Mouse (Mus musculus): ENCODE data around the gene Ttyh3.

Ttyh3 gene

DNA sequence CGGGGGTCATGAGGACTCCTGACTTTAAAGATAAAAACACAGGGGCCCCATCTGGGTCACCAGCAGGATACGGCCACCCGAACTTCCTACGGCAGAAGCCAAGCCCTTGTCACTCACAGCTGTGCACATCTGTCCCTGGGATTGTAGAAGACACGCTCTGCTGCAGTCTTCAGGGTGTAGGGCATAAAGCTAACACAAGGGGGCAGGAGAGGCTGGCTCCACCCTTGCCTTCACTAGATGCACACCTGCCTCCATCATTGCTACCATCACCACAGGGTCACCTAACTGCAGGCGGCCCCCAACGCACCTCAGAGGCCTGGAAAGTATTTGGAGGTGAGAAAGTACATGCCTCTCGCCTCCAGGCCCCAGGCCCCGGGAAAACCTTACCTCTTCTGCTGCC, 19.8 kb downstream of the Ttyh3 start:
- no peak for DNase-seq (ENCODE audit: low spot score in 2 of 2)

DNA sequence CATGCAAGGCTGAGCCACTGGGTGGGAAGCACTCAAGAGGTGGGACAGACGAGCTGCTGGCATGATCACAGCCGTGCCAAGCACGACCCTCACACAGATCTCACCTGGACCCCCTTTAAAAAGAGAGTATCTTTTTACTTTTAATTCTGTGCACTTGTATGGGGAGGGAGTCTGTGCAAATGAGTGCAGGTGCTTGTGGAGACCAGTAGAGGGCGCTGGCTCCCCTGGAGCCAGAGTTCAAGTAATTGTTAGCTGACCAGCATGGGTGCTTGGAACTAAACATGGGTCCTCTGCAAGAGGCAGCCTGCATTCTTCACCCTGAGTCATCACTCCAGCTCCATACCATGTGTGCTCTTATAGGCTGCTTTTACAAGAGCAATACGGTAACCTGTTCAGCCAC, 21.3 kb downstream of the Ttyh3 start:
- DNase-seq (ENCODE audit: low spot score in 2 of 2), result no peak

DNA sequence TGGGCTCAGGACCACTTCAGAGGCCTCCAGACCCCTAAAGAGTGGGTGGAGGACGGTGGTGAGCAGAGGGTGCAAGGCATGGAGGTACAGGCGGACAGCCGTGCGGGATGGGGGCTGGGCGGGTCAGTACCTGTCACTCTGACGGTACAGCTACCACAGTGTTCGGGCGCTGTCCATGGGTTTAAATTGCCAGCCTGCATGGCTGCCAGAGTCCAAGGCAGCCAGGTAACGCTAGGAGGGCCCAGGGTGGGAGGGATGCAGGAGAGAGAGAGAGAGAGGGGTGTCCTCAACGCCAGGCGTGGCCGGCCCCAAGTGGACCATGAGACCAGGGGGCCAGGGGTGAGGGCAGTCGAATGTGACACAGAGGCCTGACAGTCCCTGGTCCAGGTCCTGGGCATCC, 23.9 kb downstream of the Ttyh3 start:
- DNase-seq (ENCODE audit: low spot score in 2 of 2), result no peak

DNA sequence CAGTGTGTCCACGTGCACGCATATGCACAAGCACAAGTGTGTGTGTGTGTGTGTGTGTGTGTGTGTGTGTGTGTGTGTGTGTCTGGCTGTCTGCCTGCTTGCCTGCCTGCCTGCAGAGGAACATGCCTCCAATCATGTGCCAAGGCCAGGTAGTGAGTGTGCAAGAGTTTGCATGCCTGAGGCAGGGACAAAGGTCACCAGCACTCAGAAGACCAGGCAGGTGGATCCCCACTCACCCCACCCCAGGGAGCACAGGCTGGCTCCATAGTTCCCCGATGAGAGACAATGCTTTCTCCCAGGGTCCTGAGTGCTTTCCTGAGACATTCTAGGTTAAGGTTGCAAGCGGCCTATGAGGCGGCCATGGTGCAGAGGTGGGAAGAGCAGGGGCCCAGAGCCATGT, 24.6 kb downstream of the Ttyh3 start:
- no peak for DNase-seq (ENCODE audit: low spot score in 2 of 2)

DNA sequence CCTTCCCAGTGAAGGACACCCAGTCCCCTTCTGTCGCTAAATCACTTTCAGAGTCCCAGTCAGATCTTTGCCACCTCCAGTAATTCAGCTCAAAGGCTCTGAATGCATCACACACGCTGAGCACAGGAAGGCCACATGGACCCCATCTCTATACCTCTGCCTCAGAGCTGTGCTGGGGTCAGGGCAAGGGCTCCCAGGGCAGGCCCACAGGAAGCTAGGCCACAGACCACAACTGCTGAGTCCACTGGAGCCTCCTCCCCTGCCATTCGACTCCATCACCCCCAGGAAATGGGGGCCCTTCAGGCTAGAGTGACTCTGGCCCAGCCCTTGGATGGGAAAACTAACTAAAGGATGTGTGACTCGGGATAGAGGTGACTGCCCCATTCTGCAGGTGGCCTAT, 25.0 kb downstream of the Ttyh3 start:
- no peak for DNase-seq (ENCODE audit: low spot score in 2 of 2)

DNA sequence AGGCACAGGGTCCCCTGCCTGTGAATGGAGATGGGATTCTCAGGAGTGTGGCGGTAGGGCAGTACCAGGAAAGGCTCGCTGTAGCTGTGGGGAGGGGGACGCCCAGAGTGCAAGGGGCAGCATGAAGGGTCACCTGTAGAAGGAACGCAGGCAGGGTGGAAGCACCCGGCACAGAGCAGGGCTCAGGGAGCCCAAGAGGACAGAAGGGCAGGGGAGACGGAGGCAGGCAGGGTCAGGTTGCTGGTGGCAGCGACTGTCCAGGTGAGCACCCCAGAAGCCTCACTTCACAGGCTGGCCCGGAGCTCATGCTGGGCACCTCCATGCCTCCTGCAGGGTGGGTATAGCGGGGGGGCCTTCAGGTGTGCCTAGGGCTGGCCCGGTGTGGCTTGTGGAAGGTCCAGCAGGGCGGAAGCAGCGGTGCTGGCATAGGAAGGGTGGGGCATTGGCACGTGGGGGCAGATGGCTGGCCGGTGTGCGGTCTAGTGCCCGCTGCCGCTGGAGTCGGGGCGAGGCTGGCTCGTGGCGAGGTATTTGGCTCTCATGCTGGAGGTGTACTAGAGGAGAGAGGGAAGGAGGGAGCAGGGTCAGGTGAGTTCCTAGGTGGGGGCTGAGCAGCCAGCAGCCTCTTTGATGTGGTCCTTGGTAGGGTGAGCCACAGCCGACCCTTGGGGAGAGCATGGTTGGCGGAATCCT, 25.7 kb downstream of the Ttyh3 start:
- no peak for DNase-seq (ENCODE audit: low spot score in 2 of 2)

DNA sequence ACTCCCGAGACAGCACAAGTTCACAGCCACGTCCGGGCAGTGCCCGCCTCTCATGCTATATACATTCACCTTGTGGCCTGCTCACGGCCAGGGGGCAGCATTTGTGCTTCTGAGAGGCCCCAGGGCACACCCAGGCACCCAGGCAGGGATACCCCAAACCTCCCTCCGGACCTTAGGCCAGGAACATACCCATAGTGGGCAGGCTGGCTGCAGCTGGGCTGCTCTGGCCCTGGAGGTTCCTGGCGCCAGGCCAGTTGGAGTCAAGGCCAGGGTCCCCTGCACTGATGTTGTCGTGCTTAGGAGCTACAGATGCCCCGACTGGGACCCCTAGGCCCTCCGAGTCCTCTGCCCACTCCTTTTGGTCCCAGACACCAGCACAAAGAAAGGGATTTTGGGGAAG, 27.3 kb downstream of the Ttyh3 start:
- DNase-seq (ENCODE audit: low spot score in 2 of 2), result no peak

DNA sequence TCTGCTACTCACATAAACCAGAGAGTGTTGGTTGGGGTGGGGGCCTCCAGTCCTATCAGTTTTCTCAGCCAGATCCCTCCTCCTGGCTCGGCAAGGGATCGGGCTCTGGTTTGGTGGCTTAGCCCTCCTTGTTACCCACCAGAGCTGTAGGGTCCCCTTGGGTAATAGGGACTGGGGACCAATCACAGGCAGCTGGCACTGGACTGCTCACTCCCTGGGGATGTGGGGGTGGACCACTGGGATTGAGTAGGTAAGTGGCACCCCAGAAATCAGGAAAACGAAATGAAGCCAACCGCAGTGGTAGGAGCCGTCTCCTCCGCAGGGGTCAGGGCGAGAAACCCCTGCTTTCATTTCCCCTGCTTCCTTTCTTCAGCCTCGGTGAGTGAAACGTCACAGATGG, 27.7 kb downstream of the Ttyh3 start:
- no peak for DNase-seq (ENCODE audit: low spot score in 2 of 2)

DNA sequence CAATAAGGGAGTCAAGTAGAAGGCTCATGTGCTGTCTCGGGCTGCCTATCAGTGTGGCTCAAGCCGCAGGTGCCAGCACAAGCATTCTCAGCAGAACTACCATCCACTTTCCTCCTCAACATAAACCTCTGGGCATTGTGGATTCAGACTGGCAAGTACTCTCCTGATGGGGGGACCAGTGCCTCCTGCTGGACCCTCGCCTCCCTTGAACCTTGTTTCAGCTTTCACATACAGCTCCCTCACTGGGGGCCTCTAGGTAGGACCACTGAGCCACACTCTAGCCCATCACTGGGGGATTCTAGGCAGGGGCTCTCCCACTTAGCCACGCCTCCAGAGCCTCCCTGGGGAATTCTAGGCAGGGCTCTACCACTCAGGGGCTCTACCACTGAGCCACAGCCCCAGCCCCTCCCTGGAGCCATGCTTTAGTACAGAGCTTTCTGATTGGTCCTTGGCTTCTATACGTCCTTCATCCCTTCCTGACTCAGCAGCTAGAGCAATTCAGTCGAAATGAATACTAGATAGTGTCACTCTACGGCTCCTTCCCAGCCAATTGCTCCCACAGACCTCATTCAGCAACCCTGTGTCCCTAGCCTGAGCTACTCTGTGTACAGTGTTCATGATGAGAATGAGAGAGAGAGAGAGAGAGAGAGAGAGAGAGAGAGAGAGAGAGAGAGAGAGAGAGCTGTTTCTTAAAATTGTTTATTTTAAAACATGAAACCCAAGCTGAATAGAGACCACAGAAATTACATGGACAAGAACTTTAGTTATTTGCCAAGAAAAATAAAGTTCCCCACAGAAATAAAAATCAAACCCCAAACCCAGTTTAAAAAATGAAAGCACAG, 28.7 kb downstream of the Ttyh3 start:
- DNase-seq (ENCODE audit: low spot score in 2 of 2), result no peak

DNA sequence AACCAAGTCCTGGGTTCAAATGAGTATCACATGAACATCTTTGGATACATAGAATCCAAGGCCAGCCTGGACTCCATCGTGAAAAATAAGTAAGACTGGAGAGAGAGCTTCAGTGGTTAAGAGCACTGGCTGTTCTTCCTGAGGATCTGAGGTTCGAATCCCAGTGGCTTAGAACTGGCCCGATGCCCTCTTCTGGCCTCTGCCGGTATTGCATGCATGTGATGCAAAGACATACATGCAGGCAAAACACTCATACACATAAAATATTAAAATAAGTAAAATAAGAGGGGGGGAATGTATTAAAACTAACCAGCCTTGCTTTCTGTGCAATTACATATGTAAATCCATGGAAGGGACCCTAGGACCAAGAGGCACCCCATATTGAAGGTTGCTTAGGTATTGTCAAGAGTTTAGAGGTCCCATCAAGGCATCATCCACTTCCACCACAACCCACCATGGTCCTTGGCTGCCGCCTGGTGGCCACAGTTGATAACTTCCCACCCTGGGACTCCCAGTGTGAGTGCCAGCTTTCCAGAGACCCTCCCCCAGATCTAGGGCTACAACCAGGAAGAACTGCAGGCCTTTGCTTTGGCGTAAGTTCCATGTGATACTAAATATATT, 29.6 kb downstream of the Ttyh3 start:
- DNase-seq (ENCODE audit: low spot score in 2 of 2), result peak in 1 of 2 experiments; percentile 71

DNA sequence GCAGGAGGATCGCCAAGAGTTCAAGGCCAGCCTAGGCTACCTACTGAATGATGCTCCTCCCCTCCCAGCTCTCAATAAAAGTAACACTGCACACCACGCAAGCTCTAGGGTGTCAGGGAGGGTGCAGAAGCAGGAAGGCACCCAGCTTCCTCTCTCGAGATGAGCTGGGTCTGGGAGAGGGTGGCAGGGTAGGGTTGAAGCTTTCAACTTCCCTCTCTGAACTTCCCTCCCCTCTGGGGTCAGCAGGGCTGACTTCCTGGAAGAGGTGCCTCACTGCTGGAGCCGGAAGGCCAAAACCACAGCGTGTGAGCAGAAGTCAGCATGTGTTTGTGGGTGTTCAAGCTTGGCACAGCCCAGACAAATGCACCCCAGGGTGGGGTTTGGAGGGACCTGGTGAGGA, 31.1 kb downstream of the Ttyh3 start:
- no peak for DNase-seq (ENCODE audit: low spot score in 2 of 2)

DNA sequence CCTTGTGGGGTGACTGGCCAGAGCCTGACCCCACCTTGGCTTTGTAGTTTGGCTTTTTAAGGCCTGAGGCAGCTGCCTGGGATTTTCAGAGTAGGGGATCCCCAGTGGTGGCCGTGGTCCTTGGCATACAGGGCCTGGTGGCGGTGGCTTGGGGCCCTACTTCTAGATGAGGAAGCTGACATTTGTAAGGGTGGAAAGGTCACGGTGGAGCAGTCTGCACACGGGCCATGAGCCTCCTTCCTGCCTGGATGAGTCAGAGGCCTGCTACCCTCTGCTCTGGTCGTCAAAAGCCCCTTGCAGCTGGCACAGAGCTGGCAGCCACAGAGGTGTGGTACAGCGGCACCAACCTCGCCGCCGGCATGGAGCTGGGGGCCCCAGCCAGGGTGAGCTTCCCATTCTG, 32.1 kb downstream of the Ttyh3 start:
- no peak for DNase-seq (ENCODE audit: low spot score in 2 of 2)

DNA sequence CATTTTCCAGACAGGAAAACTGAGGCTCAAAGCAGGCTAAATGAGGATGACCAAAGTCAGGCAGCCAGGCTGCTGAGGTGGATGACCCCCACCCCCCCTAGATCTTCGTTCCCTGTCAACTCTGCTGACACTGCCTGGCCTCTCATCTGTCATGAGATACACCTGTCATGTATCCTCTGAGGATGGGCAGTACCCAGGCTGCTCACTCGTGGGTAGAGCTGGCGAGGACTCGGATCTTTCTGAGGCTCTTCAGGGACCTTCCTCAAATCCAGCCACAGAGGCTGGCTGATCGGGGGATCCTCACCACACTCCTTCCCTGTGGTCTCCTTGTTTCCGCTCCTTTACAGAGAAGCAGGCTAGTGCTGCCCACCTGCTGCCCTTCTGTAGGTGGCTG, 32.7 kb downstream of the Ttyh3 start:
- DNase-seq (ENCODE audit: low spot score in 2 of 2), result no peak

DNA sequence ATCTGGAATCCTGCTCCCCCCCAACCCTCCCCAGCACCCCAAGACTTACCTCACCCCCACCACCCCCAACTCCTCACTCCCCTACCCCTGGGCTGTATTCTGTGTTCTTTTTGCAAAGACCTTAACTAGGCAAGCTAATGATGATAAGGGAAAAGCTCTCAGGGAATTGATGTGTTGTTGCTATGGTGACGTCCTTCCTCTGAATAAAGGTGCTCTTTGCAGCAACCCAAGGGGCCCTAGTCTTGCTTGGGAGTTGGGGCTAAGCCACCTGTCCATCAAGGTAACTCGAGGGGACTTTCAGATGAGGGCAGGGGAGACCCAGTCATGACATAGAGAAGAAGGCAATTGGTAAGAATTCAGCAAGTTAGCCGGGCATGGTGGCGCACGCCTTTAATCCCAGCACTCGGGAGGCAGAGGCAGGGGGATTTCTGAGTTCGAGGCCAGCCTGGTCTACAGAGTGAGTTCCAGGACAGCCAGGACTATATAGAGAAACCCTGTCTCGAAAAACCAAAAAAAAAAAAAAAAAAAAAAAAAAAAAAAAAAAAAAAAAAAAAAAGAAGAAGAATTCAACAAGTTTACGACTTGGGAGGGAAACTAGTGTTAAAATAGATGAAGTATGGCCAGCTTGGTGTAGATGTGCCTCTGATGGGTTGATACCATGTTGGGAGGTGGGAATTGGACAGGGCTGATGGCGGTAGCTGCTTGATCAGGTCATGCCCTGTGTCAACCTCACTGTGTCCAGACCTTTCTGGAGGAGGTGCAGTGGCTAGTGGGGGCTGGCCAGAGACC, 33.3 kb downstream of the Ttyh3 start:
- DNase-seq (ENCODE audit: low spot score in 2 of 2), result no peak

DNA sequence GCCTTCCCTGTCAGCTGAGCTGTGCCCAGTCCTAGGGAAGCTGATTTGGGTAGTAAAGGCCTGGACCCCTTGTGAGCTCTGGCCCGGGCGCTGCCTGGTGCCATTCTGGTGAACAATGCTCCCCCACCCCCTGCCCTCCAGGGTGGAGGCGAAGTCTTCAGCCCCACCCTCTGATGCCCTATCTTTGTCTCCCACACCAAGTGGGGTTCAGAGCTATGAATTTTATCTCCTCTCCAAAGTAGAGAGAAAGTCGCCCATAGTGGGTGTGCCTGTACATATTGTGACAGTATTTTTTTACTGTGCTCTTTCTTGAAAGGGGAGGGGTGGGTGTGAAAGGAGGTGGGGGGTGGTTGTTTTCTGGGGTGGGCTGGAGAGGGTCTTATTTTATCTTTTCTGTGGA, 34.0 kb downstream of the Ttyh3 start:
- DNase-seq (ENCODE audit: low spot score in 2 of 2), result no peak

DNA sequence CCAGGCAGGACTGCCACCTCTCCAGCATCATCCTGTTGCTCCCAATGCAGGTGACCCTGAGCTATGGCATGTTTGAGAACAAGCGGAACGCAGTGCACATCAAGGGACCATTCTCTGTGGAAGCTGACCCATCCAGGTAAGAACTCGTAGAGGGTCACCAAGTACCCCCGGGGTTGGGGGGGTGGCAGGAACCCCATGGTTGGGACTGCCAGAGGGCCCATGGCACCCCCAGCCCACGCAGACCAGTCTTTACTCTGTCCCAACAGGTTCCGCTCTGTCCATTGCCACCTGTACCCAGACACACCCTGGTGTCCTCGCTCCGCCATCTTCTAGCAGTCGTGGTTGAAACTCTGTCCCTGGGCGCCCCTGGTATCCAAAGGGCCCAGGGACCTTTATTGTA, 34.7 kb downstream of the Ttyh3 start:
- DNase-seq (ENCODE audit: low spot score in 2 of 2), result no peak

DNA sequence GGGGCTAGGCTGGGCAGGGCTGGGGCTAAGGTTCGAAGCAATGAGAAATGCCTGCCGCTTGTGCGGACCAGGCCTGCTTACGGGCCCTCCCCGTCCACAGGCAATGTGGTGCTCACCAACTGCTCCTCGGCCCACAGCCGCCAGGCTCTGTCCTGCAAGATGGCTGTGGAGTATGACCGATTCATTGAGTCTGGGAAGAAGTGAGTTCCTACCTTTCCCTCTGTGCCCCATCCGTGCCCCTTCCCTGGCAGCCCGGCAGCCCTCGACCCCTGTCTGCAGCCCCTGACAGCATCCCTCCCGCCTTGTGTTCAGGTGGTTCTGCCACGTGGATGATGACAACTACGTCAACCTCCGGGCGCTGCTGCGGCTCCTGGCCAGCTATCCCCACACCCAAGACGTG, 36.6 kb downstream of the Ttyh3 start:
- peak in 1 of 2 experiments; percentile 30 for DNase-seq (ENCODE audit: low spot score in 2 of 2)

DNA sequence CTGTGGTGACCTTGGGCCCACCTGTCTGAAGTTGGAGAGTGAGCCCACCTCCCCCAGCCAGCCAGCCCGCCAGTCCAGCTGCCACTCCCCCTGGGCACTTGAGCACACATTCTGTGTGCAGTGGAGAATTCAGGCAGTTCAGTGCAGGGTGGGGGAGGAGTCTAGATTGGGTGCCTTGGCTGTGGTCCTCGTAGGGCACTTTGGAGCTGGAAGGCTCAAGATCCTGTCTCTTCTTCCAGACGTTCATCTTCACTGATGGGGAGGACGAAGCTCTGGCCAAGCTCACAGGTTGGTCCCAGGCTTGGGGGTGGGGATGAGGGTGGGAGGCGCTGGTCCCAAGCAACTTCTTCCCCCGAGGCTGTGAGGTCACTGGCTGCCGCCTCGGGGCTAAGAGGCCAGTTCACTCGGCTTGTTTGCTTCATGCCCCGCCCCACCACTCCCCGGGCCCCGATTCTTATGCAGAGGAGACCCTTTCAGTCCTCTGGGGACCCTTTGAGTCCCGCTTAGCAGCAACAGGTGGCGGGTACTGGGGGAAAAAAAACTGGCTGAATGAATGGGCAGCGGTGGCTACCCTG, 37.1 kb downstream of the Ttyh3 start:
- DNase-seq (ENCODE audit: low spot score in 2 of 2), result no peak

DNA sequence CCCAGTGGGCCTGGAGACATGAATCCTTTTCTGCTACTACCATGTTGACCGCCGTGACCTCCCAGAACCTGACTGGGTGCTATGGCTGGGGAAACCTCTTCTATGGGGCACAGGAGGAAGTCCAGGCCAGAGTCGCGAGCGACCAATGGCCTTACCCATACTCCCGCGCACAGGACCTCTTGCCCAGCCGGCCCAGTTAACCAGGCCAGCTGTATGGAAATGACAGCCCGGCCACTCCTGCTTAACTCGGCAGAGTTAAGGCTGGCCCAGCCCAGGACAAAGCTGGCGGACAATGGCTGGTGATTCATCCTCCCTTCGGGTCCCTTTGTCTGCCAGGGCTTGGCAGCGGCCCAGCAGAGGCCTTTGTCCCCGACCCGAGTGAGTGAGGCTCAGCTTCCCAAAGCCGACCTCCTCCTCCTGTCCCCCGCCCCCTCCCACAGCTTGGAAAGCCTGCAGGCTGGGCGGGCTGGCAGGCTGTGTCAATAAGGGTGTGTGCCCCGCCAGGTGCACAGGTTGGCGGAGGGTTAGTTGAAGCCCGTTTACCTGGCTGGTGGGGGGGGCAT, 37.7 kb downstream of the Ttyh3 start:
- peak; percentile 78 to 85 for DNase-seq (ENCODE audit: low spot score in 2 of 2)

DNA sequence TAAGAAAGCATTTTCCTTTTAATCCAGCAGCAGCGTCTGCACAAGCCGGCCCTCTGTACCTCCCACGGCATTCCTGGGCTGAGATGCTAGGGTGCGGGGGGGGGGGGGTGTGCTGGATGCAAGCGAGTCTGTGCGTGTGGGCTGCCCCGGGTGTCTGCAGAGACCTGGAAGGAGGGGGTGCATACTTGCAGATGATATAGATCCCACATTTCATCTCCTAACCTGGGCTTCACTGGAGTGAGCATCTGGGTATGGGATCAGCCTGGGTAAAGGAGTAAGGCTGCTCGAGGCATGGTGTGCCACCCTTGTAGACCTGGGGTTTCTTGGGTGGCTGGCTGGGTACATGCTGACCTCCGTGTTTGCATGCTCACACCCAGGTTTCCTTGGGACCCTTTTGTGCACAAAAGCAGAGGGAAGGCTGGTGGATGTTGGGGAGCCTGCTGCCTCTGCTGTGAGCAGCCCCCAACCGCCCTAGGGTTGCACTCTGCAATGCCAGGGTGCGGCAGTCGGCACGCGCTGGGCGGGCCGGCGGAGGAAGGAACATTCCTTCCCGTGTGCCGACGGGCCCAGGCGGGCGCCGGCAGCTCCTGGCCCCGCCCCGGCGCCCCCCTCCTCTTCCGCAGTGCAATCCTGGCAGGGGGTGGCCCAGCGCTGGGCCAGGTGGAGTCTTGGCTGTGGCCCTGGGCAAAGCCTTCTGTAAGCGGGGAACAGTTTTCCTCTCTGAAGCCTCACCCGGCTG, 38.4 kb downstream of the Ttyh3 start:
- DNase-seq (ENCODE audit: low spot score in 2 of 2), result no peak

All from urinary bladder, adult 18-20 months (tissue).